Mouse (Mus musculus) limb, embryonic 11.5 days (tissue): ENCODE results near the gene Gm9732. TPM values are rescaled to one million over a fixed set of nuclear protein-coding genes. Genes with fewer than 3 reads are reported as not detected.
"Not testable (repeated sequence)": the region's sequence is repeated elsewhere in the genome, so short reads cannot be mapped to it uniquely, and the experiment has no call there.

ENCODE experiments used
- ATAC-seq: fragments of 200-750 bp; cut with Nextera tagmentation; 2 replicates; pipeline ENCODE4 v1.8.0; 2017; ENCODE audit warnings: low read depth; ENCODE audit not compliant: insufficient number of reproducible peaks, low FRiP score, low TSS enrichment
- DNase-seq: peaks from one replicate; pipeline ENCODE4 v3.0.0-alpha.2; 2015; ENCODE audit warnings: low spot score
- H3K27ac ChIP-seq: fragments of 300-500 bp; sonication (generic); replicated peaks from 2 replicates; pipeline ENCODE4 v1.5.1; 2014; ENCODE audit warnings: low read depth, mild to moderate bottlenecking, low read length
- H3K27me3 ChIP-seq: fragments of 300-500 bp; sonication (generic); 2 replicates; pipeline ENCODE4 v1.6.1; 2014; ENCODE audit warnings: mild to moderate bottlenecking, low read length, mixed read lengths; ENCODE audit not compliant: control insufficient read depth, insufficient read depth
- H3K36me3 ChIP-seq: fragments of 300-500 bp; sonication (generic); 2 replicates; pipeline ENCODE4 v1.6.1; 2014; ENCODE audit warnings: mild to moderate bottlenecking, low read length, moderate library complexity, mixed read lengths; ENCODE audit not compliant: control insufficient read depth, insufficient read depth
- H3K4me1 ChIP-seq: fragments of 300-500 bp; sonication (generic); 2 replicates; pipeline ENCODE4 v1.6.1; 2014; ENCODE audit warnings: low read length, mixed read lengths; ENCODE audit not compliant: control insufficient read depth, insufficient read depth
- H3K4me2 ChIP-seq: fragments of 300-500 bp; sonication (generic); 2 replicates; pipeline ENCODE4 v1.6.1; 2014; ENCODE audit warnings: low read depth, mild to moderate bottlenecking, moderate library complexity; ENCODE audit not compliant: severe bottlenecking
- H3K4me3 ChIP-seq: fragments of 300-500 bp; sonication (generic); 2 replicates; pipeline ENCODE4 v1.5.1; 2014; ENCODE audit warnings: low read depth, low read length
- H3K9ac ChIP-seq: fragments of 300-500 bp; sonication (generic); 2 replicates; pipeline ENCODE4 v1.6.1; 2014; ENCODE audit warnings: mild to moderate bottlenecking, low read length
- H3K9me3 ChIP-seq: fragments of 300-500 bp; sonication (generic); 2 replicates; pipeline ENCODE4 v1.6.1; 2016; ENCODE audit warnings: low read length; ENCODE audit not compliant: control insufficient read depth
- WGBS: fragments of 180-500 bp; shearing (Covaris S2); extraction: QIAGEN DNeasy Blood & Tissue Kit; methylation state at CpG from one replicate; pipeline ENCODE4 v1.1.7; 2014; 5-methylcytosine and 5-hydroxymethylcytosine counted together
- polyA plus RNA-seq: library from polyadenylated mRNA; unstranded; fragments of >200 nt; fragmentation: Nextera tagmentation; extraction: Ambion mirVana; gene quantifications from 2 replicates; pipeline ENCODE4 v1.2.1, GENCODE M21; 2014

Gm9732 gene
- polyA plus RNA-seq, 1 experiment from 2014 or later, result not detected

DNA sequence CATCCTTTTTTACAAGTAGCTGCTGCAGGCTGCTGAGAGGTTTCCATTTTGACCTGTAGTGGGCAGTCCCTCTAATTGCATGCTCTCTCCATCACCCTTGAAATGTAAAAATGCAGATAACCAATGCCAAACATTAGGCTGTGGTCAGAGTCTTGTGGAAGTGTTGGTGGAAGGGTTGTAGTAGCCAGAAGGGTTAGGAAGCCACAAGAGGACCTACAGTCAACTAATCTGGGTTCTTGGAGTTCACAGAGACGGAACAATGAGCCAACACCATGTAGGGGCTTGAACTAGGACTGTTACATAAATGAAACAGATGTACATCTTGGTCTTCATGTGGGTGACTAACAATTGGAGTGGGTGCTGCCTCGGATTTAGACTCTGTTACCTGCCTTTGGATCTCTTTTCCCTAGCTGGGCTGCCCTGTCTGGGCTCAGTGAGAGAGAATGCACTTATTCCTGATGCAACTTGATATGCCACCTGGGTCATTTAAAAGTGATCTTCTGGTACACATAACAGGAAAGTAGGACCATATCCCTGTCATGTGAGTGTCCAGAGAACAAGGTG lies 6.2 kb upstream of the Gm9732 start:
- H3K27me3 ChIP-seq, H3K4me1 ChIP-seq, H3K4me3 ChIP-seq, ATAC-seq, H3K27ac ChIP-seq, H3K9me3 ChIP-seq, H3K36me3 ChIP-seq, H3K9ac ChIP-seq, H3K4me2 ChIP-seq, DNase-seq: not testable (repeated sequence)
- WGBS, result 51% methylated on average over 2 of the region's 2 CpGs

DNA sequence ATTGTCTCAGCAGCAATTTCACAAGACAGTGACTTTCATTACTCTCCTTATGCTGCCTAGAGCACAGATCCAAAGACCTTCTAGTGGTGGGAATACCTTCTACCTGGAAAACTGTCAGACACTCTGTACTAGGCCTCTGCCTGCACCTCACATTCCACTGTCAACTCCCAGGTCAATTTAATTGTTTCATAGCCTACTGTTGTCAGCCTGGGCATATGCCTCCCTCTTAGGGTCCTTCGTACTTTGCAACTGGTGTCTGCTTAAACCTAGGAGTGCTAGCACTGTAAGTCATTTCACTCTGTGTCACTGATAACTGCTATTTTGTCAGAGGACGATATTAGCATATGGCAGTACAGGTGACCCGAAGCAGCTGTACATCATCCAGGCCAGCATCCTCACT lies 5.6 kb upstream of the Gm9732 start:
- H3K27ac ChIP-seq, H3K36me3 ChIP-seq, H3K27me3 ChIP-seq, ATAC-seq, H3K4me1 ChIP-seq, H3K9me3 ChIP-seq, DNase-seq, H3K4me3 ChIP-seq, H3K4me2 ChIP-seq, H3K9ac ChIP-seq: not testable (repeated sequence)
- 83% methylated on average over 3 of the region's 3 CpGs for WGBS

DNA sequence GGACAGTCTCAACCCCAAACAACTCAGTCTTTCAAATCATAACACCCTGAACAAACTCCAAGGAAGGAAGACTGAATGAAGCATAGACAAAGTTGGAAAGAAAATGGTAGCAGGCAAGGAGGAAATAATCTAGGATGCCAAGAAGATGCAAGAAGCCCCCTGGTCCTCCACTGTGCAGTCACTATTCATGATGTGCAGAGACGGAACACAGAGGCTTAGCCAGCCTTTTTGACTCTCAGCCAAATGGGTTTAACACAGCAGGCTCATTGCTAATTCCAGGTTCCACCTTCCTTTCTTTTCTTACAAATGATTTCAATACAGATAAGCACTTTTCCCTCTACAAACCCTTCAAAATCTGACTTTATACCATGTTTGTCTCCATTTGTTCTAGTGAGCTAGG lies 1.7 kb upstream of the Gm9732 start:
- not testable (repeated sequence) for H3K9me3 ChIP-seq, H3K4me2 ChIP-seq, H3K9ac ChIP-seq, H3K36me3 ChIP-seq, ATAC-seq, H3K27ac ChIP-seq, DNase-seq, H3K4me3 ChIP-seq, H3K4me1 ChIP-seq, H3K27me3 ChIP-seq
- 82% methylated on average over 1 of the region's 1 CpGs for WGBS

DNA sequence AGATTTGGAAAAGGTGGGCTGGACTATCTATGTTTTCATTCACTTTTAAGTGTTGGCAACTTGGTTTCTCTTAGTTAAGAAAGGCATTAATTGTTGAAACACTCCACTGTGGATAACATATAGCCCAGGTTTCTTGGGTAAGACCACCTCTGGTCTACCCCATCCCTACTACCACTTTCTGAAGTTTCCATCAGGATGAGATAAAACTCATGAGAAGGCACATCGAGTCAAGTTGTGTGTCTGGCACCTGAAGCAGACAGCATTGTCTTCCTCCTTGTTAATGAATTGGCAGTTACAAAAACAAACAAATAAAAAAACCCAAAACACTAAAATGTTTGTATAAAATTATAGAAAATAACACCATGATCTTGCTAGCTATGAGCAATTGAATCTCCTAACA lies 916 bp downstream of the Gm9732 start:
- DNase-seq, H3K9ac ChIP-seq, H3K4me1 ChIP-seq, ATAC-seq, H3K27me3 ChIP-seq, H3K27ac ChIP-seq, H3K9me3 ChIP-seq, H3K36me3 ChIP-seq, H3K4me2 ChIP-seq, H3K4me3 ChIP-seq: not testable (repeated sequence)
- WGBS, result 89% methylated on average over 1 of the region's 1 CpGs

DNA sequence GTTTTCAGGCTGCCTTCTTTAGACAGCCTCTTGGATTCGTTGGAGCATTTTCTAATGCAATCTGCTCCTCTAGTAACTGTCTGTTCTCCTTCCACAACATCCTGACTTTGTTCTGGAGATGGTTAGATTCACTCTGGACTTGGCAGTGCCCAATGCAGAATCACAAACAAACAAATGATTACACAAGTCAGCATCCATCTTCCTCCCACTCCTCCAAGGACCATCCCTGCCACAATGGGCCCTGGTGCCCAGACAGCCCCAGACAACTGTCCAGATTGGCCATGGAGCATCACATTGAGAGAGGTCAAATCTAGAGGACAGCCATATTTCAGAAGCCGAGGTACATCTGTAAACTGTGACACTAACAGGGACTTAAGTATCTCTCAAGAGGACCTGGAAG lies 2.6 kb downstream of the Gm9732 start:
- not testable (repeated sequence) for H3K36me3 ChIP-seq, H3K4me1 ChIP-seq, ATAC-seq, H3K9me3 ChIP-seq, H3K4me3 ChIP-seq, H3K27me3 ChIP-seq, H3K27ac ChIP-seq, H3K4me2 ChIP-seq, DNase-seq, H3K9ac ChIP-seq
- WGBS, result 75% methylated on average over 2 of the region's 2 CpGs

DNA sequence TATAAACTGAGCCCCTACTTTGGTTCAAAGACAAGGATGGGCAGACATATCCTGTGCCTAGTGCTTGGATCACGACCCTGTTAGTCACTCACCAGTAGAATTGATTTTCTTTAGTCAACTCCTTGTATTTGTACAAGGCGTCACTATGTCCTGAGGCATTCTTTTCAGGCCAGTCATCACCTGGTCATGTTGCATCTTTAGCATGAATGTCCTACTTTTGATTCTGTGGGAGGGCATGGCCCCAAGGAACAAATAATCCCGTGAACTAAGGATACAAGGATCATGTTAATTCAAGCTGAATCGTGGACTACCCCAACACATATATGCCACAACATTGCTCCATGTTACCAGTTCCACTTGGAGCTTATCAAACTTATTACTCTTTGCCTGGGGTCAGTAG lies 3.3 kb downstream of the Gm9732 start:
- H3K27me3 ChIP-seq, H3K4me3 ChIP-seq, H3K27ac ChIP-seq, H3K36me3 ChIP-seq, DNase-seq, H3K9ac ChIP-seq, H3K4me1 ChIP-seq, H3K9me3 ChIP-seq, ATAC-seq, H3K4me2 ChIP-seq: not testable (repeated sequence)
- WGBS, result 84% methylated on average over 4 of the region's 4 CpGs

DNA sequence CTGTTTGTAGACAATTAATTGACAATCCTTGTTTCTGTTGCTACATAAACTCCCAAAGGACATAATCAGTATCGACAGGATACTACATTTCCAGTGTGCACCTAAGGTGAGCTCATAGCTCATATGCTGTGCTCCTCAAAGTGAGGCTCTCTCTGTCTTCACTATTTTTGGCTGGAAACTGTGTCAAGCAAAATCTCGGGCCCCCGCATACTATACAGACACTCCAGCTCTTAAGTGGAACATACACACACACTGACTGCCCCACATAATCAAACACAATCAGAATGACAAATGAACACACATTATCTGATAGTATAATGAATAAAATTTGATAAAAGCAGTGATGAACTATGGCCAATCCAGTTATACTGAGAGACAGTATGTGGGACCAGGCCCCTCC lies 3.8 kb downstream of the Gm9732 start:
- 94% methylated on average over 3 of the region's 3 CpGs for WGBS
- not testable (repeated sequence) for DNase-seq

DNA sequence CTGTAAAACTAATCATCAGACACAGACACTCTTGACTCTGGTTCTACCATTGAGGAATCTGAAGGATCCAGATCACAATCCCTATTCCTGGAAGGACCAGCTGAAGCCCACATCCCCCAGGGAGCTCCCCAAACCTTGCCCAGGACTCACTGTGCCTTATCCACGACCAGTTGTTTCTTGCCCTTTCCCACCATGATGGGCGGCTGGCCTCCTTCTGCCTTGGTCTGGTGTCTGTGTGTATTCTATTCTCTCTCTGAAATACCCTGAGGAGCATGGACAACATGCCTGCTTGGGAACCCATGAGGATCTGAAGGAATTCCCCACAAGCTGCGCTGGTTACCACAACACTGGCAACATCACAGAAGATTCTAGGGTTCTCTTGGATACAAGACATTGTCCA lies 18.7 kb downstream of the Gm9732 start, which contains the start of gene Gm8127:
TSS of gene Gm8127 (minus strand) at position 330 of the 400 bp plus-strand sequence.
- not testable (repeated sequence) for H3K27me3 ChIP-seq, DNase-seq, H3K27ac ChIP-seq, H3K9ac ChIP-seq, H3K4me1 ChIP-seq, H3K36me3 ChIP-seq, H3K4me2 ChIP-seq, H3K4me3 ChIP-seq, H3K9me3 ChIP-seq, ATAC-seq
- 93% methylated on average over 3 of the region's 3 CpGs for WGBS

More for the DNA sequence above, 3.8 kb downstream of the Gm9732 start:
- not testable (repeated sequence) for H3K9me3 ChIP-seq, H3K36me3 ChIP-seq, H3K9ac ChIP-seq, H3K4me2 ChIP-seq, ATAC-seq, H3K4me3 ChIP-seq, H3K4me1 ChIP-seq, H3K27ac ChIP-seq, H3K27me3 ChIP-seq

DNA sequence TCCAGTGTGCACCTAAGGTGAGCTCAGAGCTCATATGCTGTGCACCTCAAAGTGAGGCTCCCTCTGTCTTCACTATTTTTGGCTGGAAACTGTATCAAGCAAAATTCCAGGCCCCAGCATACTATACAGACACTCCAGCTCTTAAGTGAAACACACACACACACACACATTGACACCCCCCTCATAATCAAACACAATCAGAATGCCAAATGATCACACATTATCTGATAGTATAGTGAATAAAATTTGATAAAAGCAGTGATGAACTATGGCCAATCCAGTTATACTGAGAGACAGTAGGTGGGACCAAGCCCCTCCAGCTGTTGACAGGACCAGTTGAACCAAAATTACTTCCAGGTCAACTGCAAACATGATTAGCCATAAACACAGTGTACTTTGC lies 44.7 kb downstream of the Gm9732 start:
- not testable (repeated sequence) for H3K27me3 ChIP-seq, H3K4me3 ChIP-seq, H3K36me3 ChIP-seq, H3K9me3 ChIP-seq, DNase-seq, H3K9ac ChIP-seq, ATAC-seq, H3K4me1 ChIP-seq, H3K4me2 ChIP-seq, H3K27ac ChIP-seq
